Mouse (Mus musculus) heart, postnatal 4 days (tissue): ENCODE results near the gene Noto. TPM values are rescaled to one million over a fixed set of nuclear protein-coding genes. Genes with fewer than 3 reads are reported as not detected.
A peak's percentile ranks its signal among the peaks of the same experiment; 100 is the strongest.

Experiments used
- DNase-seq: peaks from one replicate; pipeline ENCODE4 v3.0.0; 2021
- total RNA-seq, 2 experiments: library from RNA; stranded (reverse); gene quantifications; 2 replicates each; pipeline ENCODE4 v1.2.3; 2021

Gene Noto
- total RNA-seq: not detected

DNA sequence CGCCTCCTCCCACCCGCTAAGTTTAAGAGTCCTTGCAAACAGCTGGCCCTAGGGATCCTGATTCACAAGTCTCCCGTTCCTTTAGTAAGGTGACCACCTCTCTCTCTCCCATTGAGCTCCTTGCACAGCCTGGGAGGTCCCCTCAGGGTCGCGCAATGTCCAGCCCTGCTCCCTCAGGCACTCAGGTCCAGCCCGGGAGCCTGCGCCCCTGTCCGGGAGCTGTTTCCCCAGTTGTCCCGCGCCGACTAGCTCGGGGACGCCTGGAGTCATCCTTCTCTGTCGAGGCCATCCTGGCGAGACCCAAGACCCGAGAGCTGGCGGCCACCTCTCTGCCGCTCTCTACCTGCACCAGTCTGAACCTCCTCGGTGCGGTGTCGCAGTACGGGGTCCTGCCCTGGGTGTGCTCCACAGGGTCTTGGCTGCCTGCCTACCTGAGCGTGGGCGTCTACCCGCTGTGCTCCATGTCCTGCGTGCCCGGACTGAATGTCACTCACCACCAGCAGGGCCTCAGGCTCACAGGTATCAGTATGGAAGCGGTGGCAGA lies at the start of gene Noto:
Gene Noto, plus strand, starts transcription at position 51 of the 544 bp plus-strand sequence.
- no peak for DNase-seq

DNA sequence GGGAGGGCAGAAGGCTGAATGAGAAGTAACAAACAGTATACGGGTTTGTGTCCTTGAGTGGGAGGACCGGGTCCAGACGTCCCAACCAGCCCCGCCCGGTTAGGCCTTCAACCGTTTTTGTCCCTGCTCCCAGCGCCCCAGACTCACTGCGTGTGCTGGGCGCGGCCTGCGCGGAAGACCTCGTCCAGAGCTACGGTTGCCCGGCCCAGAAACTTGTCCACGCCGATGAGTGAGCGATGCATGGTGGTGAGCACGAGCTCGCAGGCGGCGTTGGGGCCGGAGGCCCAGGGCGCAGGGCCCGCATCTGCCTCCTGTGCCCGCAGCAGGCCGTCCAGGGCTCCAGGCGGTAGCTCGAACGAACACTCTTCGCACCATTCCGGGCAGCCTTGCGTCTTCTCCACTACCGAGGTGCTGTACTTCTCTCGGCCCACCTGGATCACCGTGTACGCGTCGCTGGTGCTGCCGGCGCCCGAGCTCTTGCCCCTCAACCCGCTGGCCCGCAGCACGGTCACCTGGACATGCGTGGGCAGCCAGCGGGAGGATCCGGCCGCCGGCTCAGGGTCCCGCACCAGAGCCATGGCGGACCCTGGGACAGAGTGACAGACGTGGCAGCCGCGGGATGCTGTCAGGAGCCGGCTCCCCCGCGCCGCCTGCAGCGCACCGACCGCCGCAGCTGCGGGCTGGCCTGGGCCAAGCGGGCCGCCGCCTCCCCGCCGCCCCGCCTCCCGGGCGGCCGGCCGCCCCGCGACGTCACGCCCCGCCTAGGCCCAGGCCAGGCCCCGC lies 49.5 kb upstream of the Noto start, which contains the start of gene Rab11fip5:
Gene Rab11fip5, minus strand, starts transcription at position 684 of the 783 bp plus-strand sequence.
- peak; percentile 54 for DNase-seq

DNA sequence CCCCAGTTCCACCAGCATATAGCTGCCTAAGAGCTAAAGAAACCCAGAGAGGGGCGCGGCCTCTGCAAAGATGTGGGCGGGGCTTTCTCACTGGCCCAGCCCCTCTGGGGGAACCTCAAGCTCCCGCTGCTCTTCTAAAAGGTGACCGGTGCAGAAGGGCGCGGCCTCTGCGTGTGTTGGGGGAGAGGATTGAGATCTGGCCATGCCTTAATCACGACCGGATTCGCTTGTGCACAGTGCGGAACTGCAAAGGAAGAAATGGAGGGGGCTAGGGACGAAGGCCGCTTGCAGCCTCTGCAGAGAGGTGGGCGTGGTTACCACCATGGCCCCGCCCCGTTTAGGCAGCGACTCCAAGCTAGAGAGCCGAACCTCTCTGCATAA lies 49.0 kb upstream of the Noto start:
- peak; percentile 98 for DNase-seq

DNA sequence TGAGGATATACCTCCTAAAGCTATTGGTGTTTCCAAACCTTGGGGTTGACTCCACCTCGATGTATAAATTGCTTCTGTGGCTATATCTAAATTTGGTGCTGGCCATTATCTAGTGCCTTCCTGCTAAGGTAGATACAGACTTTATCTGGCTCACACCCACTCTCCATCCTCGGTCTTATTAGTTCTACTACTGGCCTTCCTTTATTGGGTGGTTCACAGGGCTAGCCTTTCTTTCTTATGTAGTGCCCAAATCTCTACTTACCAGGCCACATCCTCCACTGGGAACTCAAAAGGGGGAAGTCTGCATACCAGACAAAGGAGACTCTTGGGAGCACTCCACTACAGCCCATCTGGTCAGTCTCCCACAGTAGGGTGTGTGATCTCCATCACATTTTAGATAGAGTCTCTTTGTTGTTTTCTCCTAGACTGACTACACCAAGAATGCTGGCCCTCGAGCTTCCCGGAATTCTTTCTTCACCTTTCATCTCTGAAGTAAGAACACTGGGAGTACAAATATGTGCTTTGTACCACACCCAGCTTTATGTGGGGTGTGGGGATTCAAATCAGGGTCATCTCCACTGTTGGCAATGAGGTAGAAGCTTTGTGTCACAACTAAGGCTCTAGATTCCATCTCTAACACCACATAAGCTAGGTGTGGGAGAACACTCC lies 46.5 kb upstream of the Noto start:
- no peak for DNase-seq

DNA sequence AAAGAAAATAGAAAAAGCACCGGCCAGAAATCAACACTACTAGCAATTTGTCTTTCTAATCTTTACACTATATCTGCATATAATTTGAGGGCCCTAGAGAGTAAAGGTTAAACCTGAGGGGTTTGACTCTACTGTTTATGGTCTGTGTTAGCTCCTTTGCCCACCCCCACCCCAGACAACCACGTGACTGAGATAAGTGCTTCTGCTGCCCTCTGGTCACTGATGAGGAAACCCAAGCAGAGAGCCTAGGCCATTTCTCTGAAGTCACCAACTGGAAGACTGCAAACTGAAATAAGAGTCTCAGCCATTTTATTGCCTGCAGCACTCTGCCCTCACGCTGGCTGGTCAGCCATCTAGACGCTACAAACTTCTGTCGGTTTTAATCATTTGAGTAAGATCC lies 45.8 kb upstream of the Noto start:
- DNase-seq: no peak

DNA sequence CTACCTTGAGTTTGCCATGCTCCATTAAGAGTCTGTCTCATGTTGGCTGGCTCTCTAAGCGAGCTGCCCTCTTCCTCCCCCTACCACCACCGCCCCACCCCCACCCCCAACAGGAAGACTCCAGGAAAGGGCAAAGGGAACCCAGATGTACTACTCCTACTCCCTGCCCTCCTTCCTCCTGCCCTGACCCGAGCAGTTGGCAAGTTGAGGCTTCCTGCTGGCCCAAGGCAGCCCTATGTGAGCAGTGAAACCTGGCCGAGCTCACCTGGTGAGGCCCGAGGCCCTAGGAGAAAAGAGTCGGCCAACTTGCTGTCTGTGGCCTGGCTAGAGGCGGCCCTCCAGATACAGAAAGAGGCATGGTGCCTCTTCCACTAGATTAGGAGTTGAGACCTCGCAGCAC lies 45.1 kb upstream of the Noto start:
- DNase-seq: no peak

DNA sequence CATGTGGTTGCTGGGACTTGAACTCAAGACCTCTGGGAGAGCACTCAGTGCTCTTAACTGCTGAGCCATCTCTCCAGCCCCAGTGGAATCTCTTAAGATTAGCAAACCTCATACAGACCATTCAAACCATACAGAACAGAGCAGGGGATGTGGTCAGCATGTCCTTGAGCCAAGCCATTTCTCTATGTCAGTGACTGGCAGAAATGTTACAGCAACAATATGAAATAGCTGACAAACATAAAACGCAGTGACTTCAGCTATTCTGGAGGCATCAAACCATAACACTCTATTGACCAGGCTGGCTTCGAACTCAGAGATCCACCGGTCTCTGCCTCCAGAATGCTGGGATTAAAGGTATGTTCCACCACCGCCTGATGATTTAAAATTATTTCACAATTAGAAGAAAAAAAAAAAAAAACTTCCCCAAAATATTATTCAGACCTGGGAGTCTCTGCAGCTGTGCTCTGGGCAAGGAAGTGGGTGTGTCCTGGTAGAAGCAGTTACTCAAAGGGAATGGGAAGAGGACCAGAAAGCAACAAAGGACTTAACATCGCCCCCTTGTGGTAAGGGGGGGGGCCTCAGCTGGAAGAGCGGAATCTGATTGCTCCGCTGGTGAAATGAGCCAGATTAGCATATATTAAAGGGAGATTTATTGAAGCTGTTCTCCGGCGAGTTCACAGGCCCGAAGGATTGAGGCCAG lies 43.3 kb upstream of the Noto start:
- peak; percentile 85 for DNase-seq

DNA sequence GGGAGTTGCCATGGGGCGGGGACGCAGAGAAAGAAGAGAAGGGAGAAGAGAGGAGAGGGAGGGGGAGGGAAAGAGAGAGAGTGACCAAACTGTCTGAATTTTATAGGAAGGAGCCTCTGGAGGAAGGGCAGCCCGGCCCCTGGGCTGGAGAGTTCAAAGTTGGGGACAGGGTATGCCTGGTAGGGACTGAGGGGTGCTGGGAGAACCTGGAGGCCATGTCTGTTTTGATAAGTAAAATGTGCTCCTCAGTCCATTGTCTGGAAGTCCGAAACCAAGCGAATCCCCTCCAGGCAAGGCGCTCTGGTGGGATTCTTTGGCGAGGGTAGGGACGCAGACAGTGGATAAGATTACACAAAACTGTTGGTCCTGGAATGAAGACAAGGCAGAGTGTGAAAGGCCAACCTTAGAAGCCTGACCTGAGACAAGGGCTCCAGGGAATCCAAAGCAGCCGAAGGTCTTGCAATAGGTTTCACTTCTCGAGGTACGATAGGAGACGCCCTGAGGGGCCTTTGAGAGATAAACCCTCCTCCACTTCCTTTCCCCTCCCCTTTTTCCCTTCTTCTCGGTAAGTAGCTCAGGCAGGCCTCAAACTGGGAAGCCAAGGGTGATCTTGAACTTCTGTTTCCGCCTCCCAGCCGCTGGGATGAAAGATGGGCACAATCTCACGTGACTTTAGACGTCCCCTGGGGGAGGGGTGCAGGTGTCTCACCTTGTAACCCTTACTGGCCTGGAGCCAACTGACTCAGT lies 42.6 kb upstream of the Noto start:
- DNase-seq: no peak

DNA sequence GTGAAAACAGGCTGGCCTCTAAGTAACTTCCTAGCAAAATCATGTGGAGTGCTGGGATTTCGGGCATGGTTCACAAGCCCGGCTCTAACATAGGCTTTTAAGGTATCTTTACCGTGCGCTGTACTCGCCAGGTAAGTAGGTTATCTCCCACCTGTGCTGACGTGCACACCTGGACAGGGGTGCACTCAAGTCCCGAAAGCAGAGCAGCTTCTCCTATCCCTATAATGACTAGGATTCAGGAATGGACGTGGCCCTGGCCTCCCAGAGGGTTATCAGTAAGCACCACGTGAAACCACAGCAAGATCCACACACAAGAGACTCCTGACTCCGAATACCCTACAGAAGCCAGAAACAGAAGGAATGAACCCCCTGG lies 42.1 kb upstream of the Noto start:
- DNase-seq: no peak

DNA sequence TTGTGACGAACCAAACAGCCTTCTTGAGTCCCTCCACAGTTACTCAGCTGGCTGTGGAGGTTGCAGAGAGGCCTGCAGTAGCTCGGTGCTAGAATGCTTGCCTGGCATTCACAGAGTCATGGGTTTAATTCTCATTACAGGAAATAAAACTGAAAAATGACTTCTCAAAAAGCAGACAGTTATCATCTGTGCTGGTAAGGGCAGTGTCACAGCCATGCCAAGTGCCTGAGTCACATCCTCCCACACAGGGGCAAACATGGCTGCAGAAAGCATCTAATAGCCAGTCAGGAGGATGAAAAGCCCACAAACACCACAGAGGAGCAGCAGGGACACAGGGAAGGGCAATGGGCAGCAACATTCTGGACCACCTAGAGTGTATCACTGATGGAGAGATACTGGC lies 40.9 kb upstream of the Noto start:
- no peak for DNase-seq

DNA sequence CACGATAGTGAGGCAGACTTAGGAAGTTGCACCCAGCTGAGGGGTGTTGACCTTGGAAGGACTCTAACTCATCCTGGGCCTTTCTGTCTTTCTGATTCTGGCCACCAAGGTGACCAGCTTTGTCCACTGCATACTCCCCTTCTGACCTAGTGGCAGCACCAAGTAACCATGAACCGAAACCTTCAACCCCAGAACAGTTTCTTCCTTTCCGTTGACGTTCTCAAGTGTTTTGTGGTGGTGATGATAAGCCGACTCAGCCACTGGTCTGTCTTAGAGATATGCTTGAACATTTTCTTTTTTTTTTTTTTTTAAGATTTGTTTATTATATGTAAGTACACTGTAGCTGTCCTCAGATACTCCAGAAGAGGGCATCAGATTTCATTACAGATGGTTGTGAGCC lies 35.1 kb upstream of the Noto start:
- DNase-seq: no peak

DNA sequence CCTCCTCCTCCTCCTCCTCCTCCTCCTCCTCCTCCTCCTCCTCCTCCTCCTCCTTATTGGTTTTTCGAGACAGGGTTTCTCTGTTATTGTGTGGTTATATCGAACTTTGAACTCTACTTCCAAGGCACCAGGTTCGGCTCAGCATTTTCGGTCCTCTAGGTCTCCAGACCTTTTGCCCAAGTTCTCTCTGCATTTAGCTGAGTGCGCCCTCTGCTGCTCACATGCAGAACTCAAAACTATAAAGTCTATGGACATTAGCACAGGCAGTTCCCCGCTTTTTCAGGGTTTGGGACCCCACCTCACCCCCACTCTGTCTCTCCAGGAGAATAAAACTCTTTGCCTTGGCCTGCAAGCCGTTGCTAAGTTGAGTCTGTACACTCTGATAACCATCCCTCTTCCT lies 31.9 kb upstream of the Noto start:
- peak; percentile 82 for DNase-seq

DNA sequence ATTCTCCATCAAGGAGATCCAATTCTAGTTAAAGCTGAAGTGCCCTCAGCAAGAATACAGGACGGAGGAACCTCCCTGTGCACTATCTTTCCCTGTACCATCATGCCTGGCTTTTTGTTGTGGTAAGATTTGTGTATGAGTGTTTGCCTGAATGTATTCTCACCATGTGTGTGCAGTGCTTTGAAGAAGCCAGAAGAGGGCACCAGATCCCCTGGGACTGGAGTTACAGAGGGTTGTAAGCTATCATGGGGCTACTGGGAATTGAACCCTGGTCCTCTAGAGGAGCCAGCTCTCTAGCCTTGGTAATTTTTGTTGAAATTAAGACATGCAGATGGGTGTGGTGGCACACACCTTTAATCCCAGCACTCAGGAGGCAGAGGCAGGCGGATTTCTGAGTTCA lies 28.3 kb upstream of the Noto start:
- DNase-seq: no peak

DNA sequence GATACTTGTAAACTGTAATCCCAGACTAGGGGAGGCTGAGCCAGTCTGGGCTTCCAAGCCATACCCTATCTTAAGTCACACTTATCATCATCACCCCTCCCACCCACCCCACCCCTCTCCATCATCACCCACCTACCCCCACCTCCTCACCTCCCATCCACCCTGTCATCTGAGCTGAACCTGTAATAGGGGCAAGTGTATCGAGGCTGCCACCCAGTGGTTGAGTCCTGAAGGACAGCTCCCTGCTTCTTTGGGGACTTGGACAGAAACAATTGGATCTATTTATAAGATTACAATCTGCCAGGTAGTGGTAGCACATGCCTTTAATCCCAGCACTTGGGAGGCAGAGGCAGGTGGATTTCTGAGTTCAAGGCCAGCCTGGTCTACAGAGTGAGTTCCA lies 26.5 kb upstream of the Noto start:
- DNase-seq: peak; percentile 56

DNA sequence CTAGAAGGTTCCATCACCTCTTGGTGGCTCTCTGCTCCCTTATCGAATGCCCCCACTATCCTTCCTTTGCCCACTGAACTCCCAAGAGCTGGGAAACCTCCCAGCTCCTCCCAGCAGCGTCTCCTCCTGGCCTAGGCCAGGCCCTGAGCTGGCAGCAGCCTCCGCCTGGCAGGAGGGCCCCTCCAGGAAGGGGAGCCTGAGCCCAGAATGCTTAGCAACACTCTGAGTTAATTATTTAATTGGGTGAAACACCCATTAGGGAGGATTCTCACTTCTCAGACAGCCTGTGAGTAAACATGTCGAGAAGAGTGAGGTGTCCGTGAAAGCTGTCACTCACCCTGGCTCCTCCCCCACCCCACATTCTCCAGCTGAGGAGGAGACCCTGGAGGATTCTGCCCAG lies 24.0 kb upstream of the Noto start:
- no peak for DNase-seq

DNA sequence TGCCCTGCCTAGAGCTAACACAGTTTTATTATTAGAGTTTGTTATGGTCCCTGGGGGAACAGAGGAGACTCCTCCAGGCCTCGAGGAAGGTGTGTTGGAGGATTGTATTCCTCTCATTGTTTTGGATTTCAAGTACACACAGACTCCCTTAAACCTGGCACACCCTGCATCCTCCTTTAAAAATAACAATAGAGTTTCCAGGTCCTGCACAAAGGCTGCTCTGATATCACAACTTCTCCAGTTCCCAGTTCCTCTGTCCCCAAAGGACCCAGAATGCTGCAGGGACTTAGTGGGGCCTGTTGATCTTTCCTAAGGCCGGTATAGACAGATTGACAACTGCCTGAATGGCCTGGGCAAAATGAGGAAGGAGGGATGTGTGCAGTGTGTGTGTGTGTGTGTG lies 21.1 kb upstream of the Noto start:
- DNase-seq: peak; percentile 24

DNA sequence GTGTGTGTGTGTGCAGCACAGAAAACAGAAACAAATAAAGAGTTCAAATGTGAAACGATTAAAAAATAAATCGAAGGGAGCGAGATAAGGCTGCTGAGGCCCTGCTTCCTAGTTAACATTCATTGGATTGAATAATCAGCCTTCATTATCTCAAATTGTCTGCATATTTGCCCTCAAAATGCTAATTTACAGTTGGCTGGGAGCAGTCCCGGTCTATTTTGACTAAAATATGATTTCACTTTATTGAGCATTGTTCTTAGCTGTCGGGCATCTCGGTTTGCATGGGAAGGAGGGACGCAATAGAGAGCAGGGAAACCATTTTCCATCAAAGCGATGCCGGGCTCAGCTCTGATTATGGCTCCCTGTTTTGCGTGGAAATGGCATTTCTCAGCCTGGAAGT lies 20.6 kb upstream of the Noto start:
- no peak for DNase-seq

DNA sequence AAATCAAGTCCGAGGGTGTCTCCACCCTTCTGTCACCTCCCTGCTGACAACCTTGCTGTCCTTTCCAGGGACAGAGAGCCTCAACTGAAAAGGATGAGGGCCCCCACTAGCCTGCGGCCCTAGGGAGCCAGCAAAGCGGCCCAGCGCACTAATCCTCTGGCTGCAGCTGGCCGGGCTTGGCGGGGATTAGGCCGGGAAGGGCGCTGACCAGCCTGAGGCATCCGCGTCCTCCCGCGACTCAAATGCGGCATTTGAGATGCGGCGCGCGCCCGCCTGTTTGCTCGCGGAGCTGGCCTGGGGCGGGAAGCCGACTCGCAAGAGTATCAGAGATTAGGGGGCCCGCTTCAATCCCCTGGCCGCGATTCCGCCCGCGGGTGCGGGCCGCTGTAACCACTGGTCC lies 14.7 kb upstream of the Noto start:
- peak; percentile 23 for DNase-seq

DNA sequence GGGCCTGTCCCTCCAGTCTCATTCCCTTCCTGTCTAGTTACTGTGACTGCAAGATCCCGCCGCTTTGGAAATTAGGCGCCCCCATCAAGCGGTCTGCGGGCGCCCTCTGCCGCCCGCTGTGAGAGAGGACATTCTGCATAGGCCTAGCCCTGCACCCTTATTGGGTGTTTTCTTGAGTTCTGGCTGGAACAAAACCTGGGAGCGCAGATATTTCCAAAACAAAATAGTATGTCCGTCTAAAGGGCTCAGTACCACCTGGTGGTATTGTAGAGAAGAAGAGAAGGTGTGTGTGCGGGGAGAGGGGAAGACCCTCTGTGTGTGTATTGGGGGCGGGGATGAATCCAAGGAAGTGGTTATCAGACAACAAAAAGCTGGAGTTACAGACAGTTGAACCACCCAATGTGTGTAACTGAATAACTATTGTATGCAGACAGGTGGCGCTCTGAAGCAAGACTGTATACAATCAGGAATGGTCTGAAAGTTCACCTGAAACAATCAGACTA lies 12.9 kb upstream of the Noto start:
- DNase-seq: peak; percentile 78

DNA sequence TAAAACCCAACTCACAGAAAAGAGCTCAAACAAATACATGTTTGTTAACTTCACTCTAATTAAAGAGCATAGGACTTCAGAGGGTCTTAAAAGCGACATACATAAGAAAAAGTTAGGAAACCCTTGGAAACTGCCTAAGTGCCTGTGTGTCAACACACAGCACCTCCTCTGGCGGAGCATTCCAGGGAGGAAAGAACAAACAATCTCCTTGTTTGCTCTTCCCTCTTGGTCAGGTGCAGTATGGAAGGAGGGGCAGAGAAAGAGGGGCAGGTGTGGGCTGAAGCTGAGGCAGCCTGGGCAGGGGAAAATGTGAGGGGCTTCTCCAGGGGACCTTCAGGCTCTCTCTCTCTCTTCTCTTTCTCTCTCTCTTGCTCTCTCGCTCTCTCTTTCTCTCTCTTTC lies 7.9 kb upstream of the Noto start:
- DNase-seq: no peak

DNA sequence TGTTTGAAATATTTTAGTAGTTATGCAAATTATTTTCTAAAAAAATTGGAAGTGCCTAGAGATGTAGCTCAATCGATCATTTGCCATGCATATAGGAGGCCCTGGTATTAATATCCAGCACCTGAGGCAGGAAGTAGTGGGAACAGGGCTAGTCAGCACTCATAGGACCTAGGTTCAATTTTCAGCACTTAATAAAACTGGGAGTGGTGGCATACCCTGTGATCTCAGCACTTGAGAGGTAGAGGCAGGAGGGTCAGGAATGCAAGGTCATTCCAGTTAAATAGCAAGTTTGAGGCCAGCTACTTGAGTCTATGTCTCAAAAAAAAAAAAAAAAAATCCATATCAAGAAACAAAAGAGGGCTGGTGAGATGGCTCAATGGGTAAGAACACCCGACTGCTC lies 4.5 kb upstream of the Noto start:
- no peak for DNase-seq

DNA sequence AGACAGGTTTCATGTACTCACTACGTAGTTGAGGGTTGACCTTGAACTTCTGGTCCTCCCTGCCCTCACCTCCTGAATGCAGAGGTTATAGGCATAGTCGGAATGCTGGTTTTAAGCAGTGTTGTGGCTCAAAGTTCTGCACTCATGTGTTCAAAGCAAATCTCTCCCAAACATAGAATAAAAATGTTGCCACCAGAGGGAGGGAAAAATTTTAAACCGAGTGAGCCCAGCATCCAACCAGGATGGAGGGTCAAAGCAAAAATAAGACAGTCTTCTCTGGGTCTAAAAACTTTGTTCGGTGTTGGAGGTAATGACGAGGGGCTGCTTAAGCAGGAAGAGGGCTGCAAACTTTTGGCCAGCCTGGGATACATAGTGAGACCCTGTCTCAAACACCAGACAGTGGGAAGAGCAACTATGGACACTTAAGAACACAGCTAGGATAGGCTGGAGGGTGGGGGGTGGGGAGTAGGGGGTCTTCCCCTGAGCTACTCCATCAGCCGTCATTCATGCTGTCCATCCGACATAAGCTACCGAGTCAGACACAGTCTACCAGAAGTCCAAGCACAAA lies 7.7 kb downstream of the Noto start:
- no peak for DNase-seq
